Mouse (Mus musculus): ENCODE data around the gene Abhd15. TPM values are rescaled to one million over a fixed set of nuclear protein-coding genes. Genes with fewer than 3 reads are reported as not detected.

The Abhd15 gene
- polyA plus RNA-seq, 1 experiment: 1.0 TPM

DNA sequence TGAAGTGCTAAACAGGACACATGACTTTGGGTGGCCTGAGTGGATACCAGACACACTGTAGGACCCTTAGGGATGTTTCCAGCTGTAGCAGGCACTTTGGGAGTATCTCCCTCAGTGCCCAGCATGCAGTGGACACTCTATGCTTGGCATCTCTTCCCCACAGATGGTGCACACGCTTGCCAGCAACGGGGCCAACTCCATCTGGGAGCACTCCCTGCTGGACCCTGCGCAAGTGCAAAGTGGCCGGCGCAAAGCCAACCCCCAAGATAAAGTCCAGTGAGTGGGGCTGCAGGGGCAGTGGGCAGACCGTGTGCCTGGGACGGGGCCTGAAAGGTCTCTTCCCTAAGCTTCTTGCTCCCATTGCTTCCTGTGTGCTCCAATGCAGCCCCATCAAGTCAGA lies 15.6 kb upstream of the Abhd15 start:
- Histone ChIP-seq H3K27ac (ENCODE audit: insufficient read depth, low read length) (no peak overlapping the region), H3K4me3 (ENCODE audit: insufficient read depth, low read length) (no peak overlapping the region), H3K4me1 (ENCODE audit: control insufficient read depth, insufficient read depth, low read length) (peaks cover 27% of the 10 kb centered on the region)
- TF ChIP-seq POLR2A (IDR thresholded peaks at IDR 0.05; ENCODE audit: low read depth, low read length) (no peak), CTCF (IDR thresholded peaks at IDR 0.05; ENCODE audit: borderline replicate concordance, insufficient read depth, low read length) (no peak)

DNA sequence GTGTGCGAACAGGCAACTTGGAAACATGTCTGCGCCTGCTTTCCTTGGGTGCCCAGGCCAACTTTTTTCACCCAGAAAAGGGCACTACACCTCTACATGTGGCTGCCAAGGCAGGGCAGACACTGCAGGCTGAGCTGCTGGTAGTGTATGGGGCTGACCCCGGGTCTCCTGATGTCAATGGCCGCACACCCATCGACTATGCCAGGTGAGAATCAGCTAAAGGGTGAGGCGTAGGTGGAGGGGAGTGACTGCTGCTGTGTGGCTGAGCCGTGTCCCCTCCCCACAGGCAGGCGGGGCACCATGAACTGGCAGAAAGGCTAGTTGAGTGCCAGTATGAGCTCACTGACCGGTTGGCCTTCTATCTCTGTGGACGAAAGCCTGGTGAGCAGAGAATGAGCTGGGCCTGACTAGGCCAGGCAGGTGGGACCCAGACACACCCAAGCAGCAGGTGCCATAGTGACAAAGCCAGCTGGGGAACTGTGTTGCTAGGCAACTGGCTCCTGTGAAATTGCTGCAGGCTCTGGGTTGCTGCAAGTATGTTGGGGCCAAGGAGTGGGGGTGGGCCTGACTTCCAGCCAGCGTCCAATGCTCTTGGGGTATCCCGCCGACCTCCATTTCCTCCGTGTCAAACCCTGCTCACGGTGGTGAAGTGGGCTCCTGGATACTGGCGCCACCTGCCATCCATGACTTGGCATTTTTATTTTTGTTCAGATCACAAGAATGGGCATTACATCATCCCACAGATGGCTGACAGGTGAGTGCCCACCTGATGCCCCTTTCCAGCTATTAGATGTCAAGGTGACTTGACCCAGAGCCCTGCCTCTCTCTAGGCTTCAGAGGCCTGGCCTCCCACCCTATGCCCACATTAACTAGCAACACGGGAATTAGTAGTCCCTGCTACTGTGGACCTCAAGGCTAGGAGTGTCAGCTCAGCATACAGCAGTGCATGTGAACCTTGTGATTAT lies 14.3 kb upstream of the Abhd15 start:
- H3K4me3 ChIP-seq (ENCODE audit: insufficient read depth, low read length): no peak overlapping the region
- TF ChIP-seq CTCF (IDR thresholded peaks at IDR 0.05; ENCODE audit: borderline replicate concordance, insufficient read depth, low read length) (no peak), POLR2A (IDR thresholded peaks at IDR 0.05; ENCODE audit: low read depth, low read length) (no peak)
- H3K27ac ChIP-seq (ENCODE audit: insufficient read depth, low read length): no peak overlapping the region
- H3K4me1 ChIP-seq (ENCODE audit: control insufficient read depth, insufficient read depth, low read length): peaks cover 16% of the 10 kb centered on the region; the same call in 1 of the 2 replicates

DNA sequence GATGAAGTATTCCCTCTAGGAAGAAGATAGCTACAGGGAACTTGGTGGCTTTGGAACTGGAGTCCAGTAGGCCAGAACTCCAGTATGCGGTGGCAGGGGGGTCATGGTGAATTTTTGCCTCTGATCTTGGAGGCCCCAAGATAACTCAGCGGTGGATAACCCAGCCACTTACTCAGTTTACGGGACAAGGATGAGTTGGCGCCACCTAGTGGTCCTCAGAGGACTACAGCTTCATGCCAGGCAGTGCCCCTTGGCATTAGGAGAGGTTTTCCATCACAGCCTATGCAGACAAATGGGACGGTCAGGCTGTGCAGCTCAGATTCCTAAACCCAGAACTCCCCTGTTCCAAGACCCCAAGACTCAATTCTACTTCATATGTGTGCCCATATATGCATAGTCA lies 13.5 kb upstream of the Abhd15 start:
- no peak overlapping the region for H3K27ac ChIP-seq (ENCODE audit: insufficient read depth, low read length)
- TF ChIP-seq POLR2A (IDR thresholded peaks at IDR 0.05; ENCODE audit: low read depth, low read length) (no peak), CTCF (IDR thresholded peaks at IDR 0.05; ENCODE audit: borderline replicate concordance, insufficient read depth, low read length) (peak; percentile 86; the same call in 1 of the 2 replicates)
- H3K4me1 ChIP-seq (ENCODE audit: control insufficient read depth, insufficient read depth, low read length): peaks cover 15% of the 10 kb centered on the region; the same call in 1 of the 2 replicates
- H3K4me3 ChIP-seq (ENCODE audit: insufficient read depth, low read length): no peak overlapping the region

DNA sequence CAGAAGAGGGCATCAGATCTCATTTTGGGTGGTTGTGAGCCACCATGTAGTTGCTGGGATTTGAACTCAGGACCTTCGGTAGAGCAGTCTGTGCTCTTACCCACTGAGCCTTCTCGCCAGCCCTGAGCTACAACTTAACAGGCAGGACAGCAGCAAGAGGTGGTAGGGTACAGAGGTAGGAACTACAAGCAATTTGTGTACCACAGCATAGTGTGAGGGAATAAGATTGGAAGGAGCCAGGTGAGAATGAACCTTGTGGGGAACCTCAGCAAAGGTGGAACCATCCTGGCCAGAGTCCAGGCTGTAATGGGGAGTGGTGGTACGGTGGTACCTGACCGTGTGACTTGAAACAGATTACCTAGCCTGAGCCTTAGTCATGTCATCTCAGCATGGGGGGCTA lies 12.9 kb upstream of the Abhd15 start:
- no peak overlapping the region for H3K4me3 ChIP-seq (ENCODE audit: insufficient read depth, low read length)
- TF ChIP-seq POLR2A (IDR thresholded peaks at IDR 0.05; ENCODE audit: low read depth, low read length) (no peak), CTCF (IDR thresholded peaks at IDR 0.05; ENCODE audit: borderline replicate concordance, insufficient read depth, low read length) (no peak)

DNA sequence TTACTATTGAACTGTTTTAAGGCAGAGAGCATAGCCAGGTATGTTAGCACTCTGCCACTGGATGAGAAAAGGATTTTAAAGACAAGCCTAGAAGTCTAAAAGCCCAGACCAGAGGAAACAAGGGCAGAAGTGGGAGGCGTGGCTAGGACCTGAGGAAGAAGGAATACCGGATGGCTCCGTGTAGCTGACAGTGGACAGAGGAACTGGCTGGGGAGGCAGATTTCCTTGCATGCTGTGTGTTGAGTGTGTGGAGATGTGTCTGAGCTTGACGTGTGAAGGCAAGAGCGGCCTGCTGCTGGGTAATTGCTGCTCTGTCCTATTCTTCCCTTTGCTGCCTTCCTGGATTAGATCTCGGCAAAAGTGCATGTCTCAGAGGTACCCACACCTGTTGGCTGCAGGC lies 12.4 kb upstream of the Abhd15 start:
- TF ChIP-seq CTCF (IDR thresholded peaks at IDR 0.05; ENCODE audit: borderline replicate concordance, insufficient read depth, low read length): no peak
- TF ChIP-seq POLR2A (IDR thresholded peaks at IDR 0.05; ENCODE audit: low read depth, low read length): no peak
- no peak overlapping the region for H3K27ac ChIP-seq (ENCODE audit: insufficient read depth, low read length)

More for the DNA sequence above, 12.9 kb upstream of the Abhd15 start:
- Histone ChIP-seq H3K4me1 (ENCODE audit: control insufficient read depth, insufficient read depth, low read length) (peaks cover 15% of the 10 kb centered on the region; the same call in 1 of the 2 replicates), H3K27ac (ENCODE audit: insufficient read depth, low read length) (no peak overlapping the region)

DNA sequence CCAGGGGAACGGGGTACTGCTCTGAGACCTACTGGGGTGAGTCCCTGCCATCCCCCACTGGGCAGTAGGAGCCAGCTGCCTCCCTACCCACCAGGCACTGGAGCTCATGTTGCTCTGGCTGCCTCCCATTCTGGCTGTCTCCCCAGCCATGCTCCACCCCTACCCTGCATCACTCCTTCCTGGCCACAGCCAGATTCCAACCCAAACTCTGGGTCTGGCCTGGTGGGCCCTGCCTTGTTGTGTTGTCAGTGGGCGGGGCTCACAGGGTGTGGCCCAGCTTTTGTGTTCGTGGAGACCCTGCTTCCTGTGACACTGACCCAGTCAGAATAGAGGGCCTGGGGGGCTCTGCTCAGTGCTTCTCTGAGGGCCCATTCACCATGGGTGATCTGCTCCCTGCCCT lies 11.4 kb upstream of the Abhd15 start:
- Histone ChIP-seq H3K4me3 (ENCODE audit: insufficient read depth, low read length) (no peak overlapping the region), H3K27ac (ENCODE audit: insufficient read depth, low read length) (0 out of 2 replicates have a peak overlapping the region, but pooled peaks have one; percentile 23), H3K4me1 (ENCODE audit: control insufficient read depth, insufficient read depth, low read length) (0 out of 2 replicates have a peak, but pooled peaks cover 5% of the 10 kb centered on the region)
- no peak for TF ChIP-seq CTCF (IDR thresholded peaks at IDR 0.05; ENCODE audit: borderline replicate concordance, insufficient read depth, low read length)
- no peak; the same call in 1 of the 2 replicates for TF ChIP-seq POLR2A (IDR thresholded peaks at IDR 0.05; ENCODE audit: low read depth, low read length)

More for the DNA sequence above, 12.4 kb upstream of the Abhd15 start:
- Histone ChIP-seq H3K4me3 (ENCODE audit: insufficient read depth, low read length) (no peak overlapping the region), H3K4me1 (ENCODE audit: control insufficient read depth, insufficient read depth, low read length) (peaks cover 15% of the 10 kb centered on the region; the same call in 1 of the 2 replicates)

DNA sequence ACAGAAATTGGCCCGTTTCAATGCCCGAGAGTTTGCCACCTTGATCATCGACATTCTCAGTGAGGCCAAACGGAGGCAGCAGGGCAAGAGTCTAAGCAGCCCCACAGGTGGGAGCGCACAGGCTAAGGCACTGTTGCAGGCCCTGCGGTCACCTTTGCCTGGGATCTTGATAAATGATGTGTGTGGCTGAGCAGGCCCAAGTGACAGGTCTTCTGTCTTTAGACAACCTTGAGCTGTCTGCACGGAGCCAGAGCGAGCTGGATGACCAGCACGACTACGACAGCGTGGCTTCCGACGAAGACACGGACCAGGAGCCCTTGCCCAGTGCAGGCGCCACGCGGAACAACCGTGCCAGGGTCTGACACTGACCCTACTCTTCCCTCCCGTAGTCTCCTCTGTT lies 10.5 kb upstream of the Abhd15 start:
- no peak overlapping the region for H3K4me3 ChIP-seq (ENCODE audit: insufficient read depth, low read length)
- H3K27ac ChIP-seq (ENCODE audit: insufficient read depth, low read length): no peak overlapping the region
- 0 out of 2 replicates have a peak, but pooled peaks cover 5% of the 10 kb centered on the region for H3K4me1 ChIP-seq (ENCODE audit: control insufficient read depth, insufficient read depth, low read length)
- TF ChIP-seq POLR2A (IDR thresholded peaks at IDR 0.05; ENCODE audit: low read depth, low read length) (no peak), CTCF (IDR thresholded peaks at IDR 0.05; ENCODE audit: borderline replicate concordance, insufficient read depth, low read length) (no peak)

DNA sequence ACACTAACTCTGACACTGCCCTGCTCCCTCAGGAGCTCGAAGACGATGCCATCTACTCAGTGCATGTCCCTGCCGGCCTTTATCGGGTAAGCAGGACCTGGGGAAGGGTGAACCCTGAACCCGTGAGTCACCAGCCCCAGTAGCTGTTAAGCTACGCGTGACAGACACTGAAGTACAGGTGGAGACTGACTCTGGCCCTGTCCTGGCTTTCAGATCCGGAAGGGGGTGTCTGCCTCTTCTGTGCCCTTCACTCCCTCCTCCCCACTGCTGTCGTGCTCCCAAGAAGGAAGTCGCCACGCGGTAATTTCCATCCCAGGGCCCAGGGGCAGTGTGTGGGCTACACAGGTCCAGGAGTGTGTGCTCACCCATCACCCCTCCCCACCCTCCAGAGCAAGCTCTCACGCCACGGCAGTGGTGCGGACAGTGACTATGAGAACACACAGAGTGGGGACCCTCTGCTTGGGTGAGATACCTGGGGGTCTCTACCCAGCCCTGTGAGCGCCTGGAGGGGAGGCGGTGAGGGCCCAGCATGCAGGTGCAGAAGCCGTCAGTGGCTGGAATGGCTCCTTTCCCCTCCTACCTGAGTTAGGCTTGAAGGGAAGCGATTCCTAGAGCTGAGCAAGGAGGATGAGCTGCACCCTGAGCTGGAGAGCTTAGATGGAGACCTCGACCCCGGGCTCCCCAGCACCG lies 9.5 kb upstream of the Abhd15 start:
- Histone ChIP-seq H3K27ac (ENCODE audit: insufficient read depth, low read length) (no peak overlapping the region), H3K4me1 (ENCODE audit: control insufficient read depth, insufficient read depth, low read length) (0 out of 2 replicates have a peak, but pooled peaks cover 5% of the 10 kb centered on the region), H3K4me3 (ENCODE audit: insufficient read depth, low read length) (no peak overlapping the region)
- TF ChIP-seq CTCF (IDR thresholded peaks at IDR 0.05; ENCODE audit: borderline replicate concordance, insufficient read depth, low read length) (no peak), POLR2A (IDR thresholded peaks at IDR 0.05; ENCODE audit: low read depth, low read length) (no peak)

DNA sequence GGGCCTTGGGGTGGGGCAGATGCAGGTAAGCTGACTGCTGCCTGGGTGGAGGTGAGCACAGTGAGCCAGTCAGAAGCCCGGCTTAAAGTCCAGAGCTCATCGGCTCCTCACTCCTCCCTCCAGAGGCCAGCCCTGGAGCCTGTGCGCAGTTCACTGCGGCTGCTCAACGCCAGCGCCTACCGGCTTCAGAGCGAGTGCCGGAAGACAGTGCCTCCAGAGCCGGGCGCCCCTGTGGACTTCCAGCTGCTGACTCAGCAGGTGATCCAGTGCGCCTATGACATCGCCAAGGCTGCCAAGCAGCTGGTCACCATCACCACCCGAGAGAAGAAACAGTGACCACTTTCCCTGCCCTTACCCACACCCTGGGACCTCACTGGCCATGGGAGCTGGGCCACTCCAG lies 8.6 kb upstream of the Abhd15 start:
- Histone ChIP-seq H3K27ac (ENCODE audit: insufficient read depth, low read length) (no peak overlapping the region), H3K4me3 (ENCODE audit: insufficient read depth, low read length) (no peak overlapping the region), H3K4me1 (ENCODE audit: control insufficient read depth, insufficient read depth, low read length) (0 out of 2 replicates have a peak, but pooled peaks cover 3% of the 10 kb centered on the region)
- no peak for TF ChIP-seq POLR2A (IDR thresholded peaks at IDR 0.05; ENCODE audit: low read depth, low read length)
- no peak for TF ChIP-seq CTCF (IDR thresholded peaks at IDR 0.05; ENCODE audit: borderline replicate concordance, insufficient read depth, low read length)
